Mouse (Mus musculus) heart, postnatal 0 days (tissue): ENCODE measurements around the gene Ptprm. TPM values are rescaled to one million over a fixed set of nuclear protein-coding genes. Genes with fewer than 3 reads are reported as not detected.

Experiments
- ATAC-seq: fragments of 200-750 bp; cut with Nextera tagmentation; 2 replicates; pipeline ENCODE4 v1.8.0; 2017; ENCODE audit warnings: low read depth, moderate number of reproducible peaks, moderate library complexity; ENCODE audit not compliant: insufficient read depth
- DNase-seq: peaks from one replicate; pipeline ENCODE4 v3.0.0-alpha.2; 2016; ENCODE audit warnings: low spot score
- H3K27ac ChIP-seq: fragments of 300-500 bp; sonication (generic); 2 replicates; pipeline ENCODE4 v1.5.1; 2014; ENCODE audit warnings: low read depth, mild to moderate bottlenecking
- H3K27me3 ChIP-seq: fragments of 300-500 bp; sonication (generic); 2 replicates; pipeline ENCODE4 v1.6.1; 2014; ENCODE audit warnings: low read length, mixed read lengths; ENCODE audit not compliant: control insufficient read depth, insufficient read depth
- H3K36me3 ChIP-seq: fragments of 300-500 bp; sonication (generic); replicated peaks from 2 replicates; pipeline ENCODE4 v1.6.1; 2014; ENCODE audit warnings: low read length, mixed read lengths; ENCODE audit not compliant: control insufficient read depth, insufficient read depth
- H3K4me1 ChIP-seq: fragments of 300-500 bp; sonication (generic); 2 replicates; pipeline ENCODE4 v1.6.1; 2014; ENCODE audit warnings: antibody characterized with exemption; ENCODE audit not compliant: control insufficient read depth, insufficient read depth
- H3K4me2 ChIP-seq: fragments of 300-500 bp; sonication (generic); 2 replicates; pipeline ENCODE4 v1.6.1; 2014; ENCODE audit warnings: low read depth, mild to moderate bottlenecking, low read length, moderate library complexity
- H3K4me3 ChIP-seq: fragments of 300-500 bp; sonication (generic); 2 replicates; pipeline ENCODE4 v1.5.1; 2014; ENCODE audit warnings: low read depth, low read length
- H3K9ac ChIP-seq: fragments of 300-500 bp; sonication (generic); replicated peaks from 2 replicates; pipeline ENCODE4 v1.6.1; 2014; ENCODE audit warnings: low read depth, low read length, mixed read lengths
- H3K9me3 ChIP-seq: fragments of 300-500 bp; sonication (generic); replicated peaks from 2 replicates; pipeline ENCODE4 v1.6.1; 2016; ENCODE audit warnings: low read length; ENCODE audit not compliant: control insufficient read depth
- CTCF ChIP-seq: IDR thresholded peaks from 2 replicates; pipeline ENCODE4 v1.5.1; 2016; ENCODE audit warnings: antibody characterized with exemption, control low read depth, low read depth
- EP300 ChIP-seq: IDR thresholded peaks from 2 replicates; pipeline ENCODE4 v1.6.1; 2016; ENCODE audit warnings: antibody characterized with exemption, low read depth
- WGBS: fragments of 180-500 bp; shearing (Covaris S2); extraction: QIAGEN DNeasy Blood & Tissue Kit; methylation state at CpG from one replicate; pipeline ENCODE4 v1.1.7; 2014; 5-methylcytosine and 5-hydroxymethylcytosine counted together
- polyA plus RNA-seq: library from polyadenylated mRNA; unstranded; fragments of >200 nt; fragmentation: Nextera tagmentation; extraction: Ambion mirVana; gene quantifications from 2 replicates; pipeline ENCODE4 v1.2.1, GENCODE M21; 2015
- total RNA-seq: library from RNA; depleted of rRNA; stranded (reverse); fragments of >200 nt; gene quantifications from 2 replicates; pipeline ENCODE4 v1.2.3, GENCODE M21; 2014; ENCODE audit warnings: low replicate concordance

The Ptprm gene
- total and polyA plus RNA-seq, 2 experiments from 2014 or later: 11.9 to 48.0 TPM

DNA sequence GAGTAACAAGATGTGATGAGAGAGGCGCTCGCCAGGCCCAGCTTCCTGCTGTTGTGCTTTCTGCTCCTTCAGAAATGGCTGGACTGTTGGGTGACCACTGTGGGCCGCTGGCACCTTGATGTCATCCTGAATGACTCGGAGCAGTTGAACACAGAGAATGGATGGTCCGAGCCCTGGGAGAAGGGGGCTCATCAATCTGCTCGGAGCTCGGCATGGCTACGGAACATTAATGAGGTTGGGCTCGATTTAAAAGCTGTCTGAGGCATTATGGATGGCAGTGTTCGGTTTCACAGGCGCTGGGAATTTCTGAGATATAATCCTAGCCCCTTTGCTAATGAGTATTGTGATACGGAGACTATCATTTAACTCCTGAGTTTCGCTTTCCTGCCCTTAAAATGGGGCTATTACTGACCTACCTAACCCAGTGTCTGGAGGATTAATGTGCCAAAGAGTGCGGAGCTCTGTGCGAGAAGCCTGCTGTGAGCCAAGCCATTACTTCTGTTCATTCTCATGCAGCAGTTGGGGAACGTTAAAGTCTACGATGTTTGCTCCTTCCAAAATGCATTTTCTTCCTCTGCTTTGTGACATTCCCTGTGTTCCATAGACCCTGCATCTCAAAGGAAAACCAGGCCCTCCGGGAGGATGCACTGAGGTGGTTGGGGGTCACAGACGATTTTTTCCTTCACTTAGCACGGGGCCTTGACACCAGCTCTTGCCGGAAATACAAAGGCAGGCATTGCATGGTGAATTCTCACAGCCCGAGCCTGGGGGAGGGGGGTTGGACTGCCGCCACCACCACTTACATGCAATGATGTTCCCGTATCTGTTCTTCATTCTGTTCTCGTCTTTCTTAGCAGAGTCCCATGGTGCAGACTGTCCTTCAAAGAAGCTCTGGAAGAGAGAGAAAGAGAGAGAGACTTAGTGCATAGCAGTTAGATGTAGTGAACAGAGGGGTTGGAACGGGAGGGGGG lies 592.6 kb downstream of the Ptprm start:
- Histone ChIP-seq H3K27ac (no peak overlapping the region), H3K27me3 (no peaks in the 10 kb centered on the region), H3K4me3 (no peak overlapping the region), H3K9ac (no peak overlapping the region), H3K9me3 (no peaks in the 10 kb centered on the region), H3K36me3 (peaks cover 12% of the 10 kb centered on the region; the same call in 1 of the 2 replicates), H3K4me1 (no peaks in the 10 kb centered on the region), H3K4me2 (no peak overlapping the region)
- no peak for ATAC-seq
- TF ChIP-seq CTCF: no peak
- TF ChIP-seq EP300: no peak
- no peak for DNase-seq
- 85% methylated on average over 26 of the region's 26 CpGs for WGBS

DNA sequence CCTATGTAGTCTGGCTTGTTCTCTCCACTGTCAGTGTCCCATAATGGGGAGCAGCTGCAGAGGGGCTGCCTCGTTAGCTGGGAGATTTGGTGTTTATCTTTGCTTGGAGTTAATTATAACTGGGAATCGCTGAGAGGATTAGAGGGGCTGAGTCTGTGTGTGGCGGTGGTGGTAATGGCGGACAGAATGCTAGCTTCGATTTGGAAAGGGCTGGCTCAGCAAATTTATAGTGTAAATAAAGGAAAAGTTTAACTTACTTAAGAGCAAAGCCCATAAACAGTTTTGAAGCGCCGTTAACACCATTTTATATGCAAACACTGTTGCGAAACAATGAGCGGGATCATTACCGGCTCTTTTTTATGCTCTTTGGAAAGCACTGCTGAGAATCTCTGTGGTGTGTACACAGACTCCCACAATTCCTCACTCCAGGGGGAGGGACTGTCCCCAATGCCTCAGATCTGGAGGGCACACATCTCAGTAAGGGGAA lies 597.2 kb downstream of the Ptprm start:
- ATAC-seq: no peak
- H3K4me3 ChIP-seq: no peak overlapping the region
- no peak overlapping the region for H3K27ac ChIP-seq
- H3K4me1 ChIP-seq: no peaks in the 10 kb centered on the region
- H3K36me3 ChIP-seq: peaks cover 12% of the 10 kb centered on the region; the same call in 1 of the 2 replicates
- H3K9me3 ChIP-seq: no peaks in the 10 kb centered on the region
- DNase-seq: no peak
- H3K9ac ChIP-seq: no peak overlapping the region
- WGBS: 58% methylated on average over 10 of the region's 10 CpGs
- no peak for TF ChIP-seq EP300
- TF ChIP-seq CTCF: no peak
- peak overlapping the region; percentile 23; the same call in 1 of the 2 replicates for H3K4me2 ChIP-seq
- H3K27me3 ChIP-seq: no peaks in the 10 kb centered on the region

DNA sequence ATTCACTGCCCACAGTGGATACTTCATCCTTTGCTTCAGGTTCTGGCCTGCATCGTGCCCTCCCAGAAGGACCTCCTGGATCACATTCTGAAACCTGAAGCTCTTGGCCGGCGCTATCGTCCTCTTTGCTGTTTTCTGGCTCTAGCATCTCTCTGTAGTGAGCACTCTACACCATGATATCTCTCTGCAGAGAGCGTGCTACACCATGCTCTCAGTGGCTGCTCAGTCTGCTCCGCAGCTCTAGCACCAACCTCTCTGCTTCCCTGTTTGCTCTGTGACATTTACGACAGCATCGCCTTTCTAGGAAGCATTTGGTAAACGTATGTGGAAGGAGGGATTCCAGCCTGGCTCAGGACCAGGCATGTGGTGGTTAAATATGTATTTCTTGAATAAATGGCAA lies 597.8 kb downstream of the Ptprm start:
- 72% methylated on average over 9 of the region's 9 CpGs for WGBS

DNA sequence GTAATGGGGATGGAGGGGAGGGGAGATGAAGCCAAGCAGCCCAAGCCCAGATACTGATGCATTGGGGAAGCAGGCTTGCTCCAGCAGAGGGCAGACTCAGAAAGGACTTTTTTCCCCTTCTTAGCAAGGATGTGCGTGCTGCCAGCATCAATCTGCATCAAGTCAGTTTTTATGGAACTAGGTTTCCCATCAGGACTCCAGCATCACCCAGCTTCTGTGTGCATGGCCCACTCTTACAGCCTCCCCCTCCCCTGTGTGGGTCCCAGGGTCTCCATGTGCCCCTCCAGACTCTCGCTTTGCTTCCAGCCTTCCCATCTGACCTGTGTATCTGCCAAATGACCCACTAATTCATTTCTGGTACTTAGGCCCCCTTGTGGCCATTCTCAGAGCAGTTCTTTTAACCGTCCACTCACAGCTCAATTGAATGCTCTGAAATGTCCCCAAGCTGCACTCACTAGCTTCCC lies 599.0 kb downstream of the Ptprm start:
- H3K27ac ChIP-seq: no peak overlapping the region
- no peaks in the 10 kb centered on the region for H3K36me3 ChIP-seq
- no peak overlapping the region for H3K9ac ChIP-seq
- no peaks in the 10 kb centered on the region for H3K9me3 ChIP-seq
- DNase-seq (peak; percentile 49), ATAC-seq (no peak; the same call in 1 of the 2 replicates)
- WGBS: 45% methylated on average over 3 of the region's 3 CpGs
- no peak overlapping the region for H3K4me3 ChIP-seq
- H3K4me1 ChIP-seq: no peaks in the 10 kb centered on the region; the same call in 1 of the 2 replicates
- no peak overlapping the region for H3K4me2 ChIP-seq
- TF ChIP-seq CTCF (peak; percentile 60), EP300 (no peak)
- no peaks in the 10 kb centered on the region for H3K27me3 ChIP-seq

More for the DNA sequence above, 597.8 kb downstream of the Ptprm start:
- Histone ChIP-seq H3K9me3 (no peaks in the 10 kb centered on the region), H3K9ac (no peak overlapping the region), H3K4me2 (no peak overlapping the region), H3K4me3 (no peak overlapping the region), H3K4me1 (no peaks in the 10 kb centered on the region), H3K27ac (no peak overlapping the region), H3K36me3 (peaks cover 11% of the 10 kb centered on the region; the same call in 1 of the 2 replicates), H3K27me3 (no peaks in the 10 kb centered on the region)
- TF ChIP-seq EP300 (no peak), CTCF (no peak)
- ATAC-seq (no peak), DNase-seq (no peak)

DNA sequence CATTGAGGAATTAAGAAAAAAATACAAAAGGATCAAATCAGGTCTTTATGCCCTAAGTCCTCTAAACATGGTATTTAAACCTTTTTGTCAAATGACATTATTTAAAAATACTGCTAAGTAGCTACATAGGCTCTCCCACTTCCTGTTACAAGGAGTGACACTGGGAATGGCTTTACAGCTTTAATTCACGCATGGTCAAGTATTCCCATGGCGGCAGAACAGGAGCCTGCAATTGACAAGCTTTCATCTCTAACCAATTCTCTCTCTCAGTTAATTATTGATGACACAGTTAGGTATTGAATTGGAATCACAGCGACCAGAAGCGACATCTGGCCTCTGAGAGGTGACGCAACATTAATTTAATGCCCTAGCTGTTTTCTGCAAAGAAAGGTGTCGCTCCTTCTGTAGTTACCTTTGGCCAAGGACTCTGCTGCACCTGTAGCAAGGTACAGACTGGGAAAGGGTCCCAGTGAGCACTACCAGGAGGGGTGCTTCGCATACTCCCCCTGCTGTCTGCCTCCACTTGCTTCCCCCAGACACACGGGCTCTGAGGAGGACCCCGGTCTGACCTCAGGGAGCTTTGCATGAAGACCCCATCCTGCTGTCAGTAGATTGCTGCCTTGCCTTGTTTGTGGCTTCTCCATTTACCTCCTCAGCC lies 599.9 kb downstream of the Ptprm start:
- DNase-seq (no peak), ATAC-seq (no peak)
- no peaks in the 10 kb centered on the region; the same call in 1 of the 2 replicates for H3K4me1 ChIP-seq
- no peak overlapping the region for H3K27ac ChIP-seq
- WGBS: 75% methylated on average over 9 of the region's 9 CpGs
- H3K4me2 ChIP-seq: no peak overlapping the region
- H3K36me3 ChIP-seq: no peaks in the 10 kb centered on the region
- H3K4me3 ChIP-seq: no peak overlapping the region
- no peak overlapping the region for H3K9ac ChIP-seq
- TF ChIP-seq EP300 (no peak), CTCF (no peak)
- no peaks in the 10 kb centered on the region for H3K9me3 ChIP-seq
- no peaks in the 10 kb centered on the region for H3K27me3 ChIP-seq
